Mouse (Mus musculus): Measurements from ENCODE around the gene Wasf2.

DNA sequence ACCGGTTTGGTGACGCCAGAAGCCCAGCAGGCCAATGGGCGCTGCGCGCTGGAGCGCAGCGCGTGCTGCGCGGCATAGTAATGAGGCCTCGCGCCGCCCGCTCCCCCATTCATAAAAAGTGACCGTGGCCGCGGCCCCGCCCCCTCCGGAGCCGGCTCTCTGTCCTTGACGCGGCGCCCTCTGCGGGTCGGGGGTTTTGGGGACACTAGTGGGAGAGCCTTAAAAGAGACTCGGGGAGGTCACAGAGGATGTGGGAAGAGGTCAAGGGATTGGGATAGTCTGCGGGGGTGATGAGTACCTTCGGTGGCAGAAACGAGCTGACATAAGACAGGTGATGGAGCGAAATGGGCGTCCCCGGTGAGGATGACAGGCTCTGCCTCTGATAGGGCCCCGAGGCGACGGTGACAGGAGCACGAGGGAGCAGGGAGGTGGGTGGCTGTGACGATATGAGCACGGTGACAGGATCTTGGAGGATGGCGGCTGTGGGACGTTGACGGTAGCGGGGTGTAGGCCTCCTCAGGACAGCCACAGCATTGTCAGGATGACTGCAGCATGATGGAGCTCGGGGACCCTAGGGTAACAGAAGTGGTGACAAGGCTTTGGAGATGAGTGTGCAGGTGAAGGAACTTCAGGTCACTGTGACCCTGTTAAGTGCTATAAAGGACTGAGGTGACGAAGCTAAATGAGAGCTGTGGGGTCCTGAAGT is 82.4 kb downstream of the Wasf2 start:
- TF ChIP-seq CTCF (conservative IDR thresholded peaks at IDR 0.05; ENCODE audit: insufficient read depth, insufficient read length, low read depth, low read length) (no peak), POLR2A (IDR thresholded peaks at IDR 0.05; ENCODE audit: low read depth, low read length) (no peak)
